Comparison of ENCODE assay signal across 29 mouse cellular contexts in the genomic region with DNA sequence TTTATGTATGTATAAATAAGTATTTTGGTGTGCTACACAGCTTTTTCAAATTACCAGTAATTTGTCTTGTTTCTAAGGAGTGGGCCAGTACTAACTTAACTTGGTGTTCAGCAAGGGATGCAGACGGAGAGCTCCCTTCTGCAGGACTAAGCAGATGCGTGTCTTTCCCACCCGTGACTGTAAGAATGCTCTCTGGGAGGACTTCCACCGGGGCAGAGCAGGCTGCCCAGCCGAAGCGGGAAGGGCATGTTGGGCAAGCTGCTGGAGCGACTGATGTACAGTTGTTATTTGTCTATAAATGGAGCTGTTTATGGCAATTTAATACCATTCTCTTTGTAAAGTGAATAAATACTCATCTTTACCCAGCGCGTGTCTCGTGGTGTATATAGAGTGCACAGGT. TPM values are rescaled to one million over a fixed set of nuclear protein-coding genes. Genes with fewer than 3 reads are reported as not detected.
"Had no signal": no experiment of that assay in that cellular context is flagged by ENCODE, and none has a peak within 500 bp of the region (broad histone marks: within the 10 kb centered on the region; RNA-seq: fewer than 3 reads in every experiment).

No protein-coding gene starts in this region.

- H3K4me3 ChIP-seq: embryonic facial prominence, embryonic 10.5 days; embryonic facial prominence, embryonic 12.5 days; embryonic facial prominence, embryonic 13.5 days; embryonic facial prominence, embryonic 15.5 days; erythroblast, embryonic 14.5 days; forebrain, embryonic 10.5 days; forebrain, embryonic 12.5 days; forebrain, embryonic 13.5 days; forebrain, embryonic 15.5 days; gastrocnemius, adult 2 months; heart, adult 2 months; heart, embryonic 10.5 days had no signal

- DNase-seq: cerebellum, adult 2 months; cerebellum, adult 8-10 months; cerebellum, adult 9-10 months; cerebellum, adult 9-11 months; cerebellum, postnatal 10 days; cerebellum, postnatal 14 days; cerebellum, postnatal 25 days; cerebellum, postnatal 36 days; embryo, embryonic 11 days; forebrain, postnatal 0 days; gastrocnemius, adult 2 months; gastrocnemius, postnatal 10 days; gastrocnemius, postnatal 14 days; gastrocnemius, postnatal 25 days; gastrocnemius, postnatal 36 days; heart, adult 18-20 months; heart, adult 2 months had no signal

- H3K27ac ChIP-seq: embryonic facial prominence, embryonic 10.5 days; embryonic facial prominence, embryonic 12.5 days; embryonic facial prominence, embryonic 13.5 days; embryonic facial prominence, embryonic 15.5 days; forebrain, embryonic 10.5 days; forebrain, embryonic 12.5 days; forebrain, embryonic 13.5 days; forebrain, embryonic 15.5 days; gastrocnemius, adult 2 months; heart, adult 2 months; heart, embryonic 10.5 days had no signal

- H3K4me2 ChIP-seq: embryonic facial prominence, embryonic 12.5 days; embryonic facial prominence, embryonic 13.5 days; embryonic facial prominence, embryonic 15.5 days; forebrain, embryonic 12.5 days; forebrain, embryonic 13.5 days; forebrain, embryonic 15.5 days had no signal

- H3K9me3 ChIP-seq: embryonic facial prominence, embryonic 10.5 days; embryonic facial prominence, embryonic 12.5 days; embryonic facial prominence, embryonic 13.5 days; embryonic facial prominence, embryonic 15.5 days; forebrain, embryonic 10.5 days; forebrain, embryonic 12.5 days; forebrain, embryonic 13.5 days; forebrain, embryonic 15.5 days; heart, embryonic 10.5 days had no signal

- H3K27me3 ChIP-seq: embryonic facial prominence, embryonic 12.5 days; embryonic facial prominence, embryonic 13.5 days; embryonic facial prominence, embryonic 15.5 days; forebrain, embryonic 12.5 days; forebrain, embryonic 13.5 days; forebrain, embryonic 15.5 days had no signal

- H3K4me1 ChIP-seq: embryonic facial prominence, embryonic 12.5 days; forebrain, embryonic 13.5 days had no signal

- H3K9ac ChIP-seq: embryonic facial prominence, embryonic 12.5 days; embryonic facial prominence, embryonic 13.5 days; embryonic facial prominence, embryonic 15.5 days; forebrain, embryonic 12.5 days; forebrain, embryonic 13.5 days; forebrain, embryonic 15.5 days; forebrain, postnatal 0 days had no signal

- ATAC-seq: forebrain, embryonic 13.5 days; forebrain, embryonic 14.5 days; forebrain, embryonic 15.5 days; forebrain, postnatal 0 days had no signal

RNA-seq across cellular contexts. Expression of gene Togaram2, which starts 14.4 kb away (rescaled TPM):
- polyA plus RNA-seq: embryonic facial prominence, embryonic 11.5 days; embryonic facial prominence, embryonic 12.5 days; erythroblast, embryonic 14.5 days; forebrain, embryonic 10.5 days had no signal
